Mouse (Mus musculus): ENCODE data around the gene Rnf148. TPM values are rescaled to one million over a fixed set of nuclear protein-coding genes. Genes with fewer than 3 reads are reported as not detected.

Rnf148 gene
- total RNA-seq (2012; rRNA removed) (not detected in 2 replicates), total RNA-seq (2014; rRNA removed) (not detected in 2 replicates), polyA plus RNA-seq (2012; ENCODE audit: insufficient read length, low read depth) (not detected in 2 replicates)

- H3K4me2 ChIP-seq (ENCODE audit: insufficient read depth, low read depth, poor library complexity, severe bottlenecking), result no peak within 1 kb of the TSS
- in situ Hi-C loops (cut with MboI; ENCODE audit: low pct_ligation_motif_present, low pct_unique_long_range_greater_than_20kb, low sequenced_read_pairs) (no loop called here), dilution Hi-C loops (cut with MboI; ENCODE audit: extremely low pct_ligation_motif_present, extremely low pct_unique_long_range_greater_than_20kb, low sequenced_read_pairs) (no loop called here)
- H3K36me3 ChIP-seq (replicated peaks in 1 of 2; ENCODE audit: control insufficient read depth in 1 of 2, insufficient read depth in 1 of 2, low read length in 1 of 2), result no peaks in the 10 kb centered on the region
- H3K4me3 ChIP-seq (replicated peaks in 1 of 3; ENCODE audit: low read depth in 2 of 3, low read length in 2 of 3, poor library complexity in 1 of 3), result no peak within 1 kb of the TSS
- no peaks in the 10 kb centered on the region for H3K4me1 ChIP-seq (ENCODE audit: control insufficient read depth in 1 of 2, insufficient read depth in 2 of 2)
- TF ChIP-seq KAT2A (IDR thresholded peaks at IDR 0.05; ENCODE audit: insufficient replicate concordance, low read length) (no peak), USF2 (conservative IDR thresholded peaks at IDR 0.05; ENCODE audit: low read depth, low read length) (no peak), ELF1 (IDR thresholded peaks at IDR 0.05; ENCODE audit: low read depth, low read length) (no peak), MYC (IDR thresholded peaks at IDR 0.05; ENCODE audit: low read depth, low read length) (no peak)
- H3K9me3 ChIP-seq (replicated peaks; ENCODE audit: low read length), result no peaks in the 10 kb centered on the region
- H3K79me2 ChIP-seq (replicated peaks; ENCODE audit: control insufficient read depth, extremely low read depth, insufficient read depth, poor library complexity, severe bottlenecking), result no peaks in the 10 kb centered on the region
- no peaks in the 10 kb centered on the region for H3K27me3 ChIP-seq (replicated peaks)
- DNase-seq (ENCODE audit: extremely low read depth), result no peak
- H3K27ac ChIP-seq (ENCODE audit: insufficient read depth, low read depth), result no peak within 1 kb of the TSS
- no peak within 1 kb of the TSS for H3K9ac ChIP-seq (ENCODE audit: insufficient read depth, low read depth)
These were observed at the start of gene Rnf148 for GRCm38 (mm10) chr6:23655036-23655435. Gene Rnf148, minus strand, starts transcription at chr6:23655136.

DNA sequence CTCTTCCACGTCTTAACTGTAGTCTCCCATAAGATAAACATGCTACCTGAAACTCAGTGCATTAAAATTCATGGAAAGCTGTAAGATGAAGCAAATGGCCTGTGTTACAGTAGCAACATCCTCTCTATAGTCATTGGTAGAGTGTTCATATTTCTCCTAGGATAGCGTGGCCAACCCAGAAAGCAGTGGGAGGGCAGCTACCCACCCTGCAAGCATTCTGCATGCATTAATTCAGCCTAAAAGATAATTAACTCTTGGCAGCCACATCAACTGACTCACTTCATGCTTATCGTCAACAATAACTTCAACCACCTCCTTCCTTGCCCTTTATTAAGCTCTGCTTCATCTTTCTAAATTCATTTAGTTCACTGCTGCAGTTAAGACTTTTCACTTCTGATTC, 45.9 kb upstream of the Rnf148 start:
- Histone ChIP-seq H3K4me1 (ENCODE audit: control insufficient read depth in 1 of 2, insufficient read depth in 2 of 2) (no peaks in the 10 kb centered on the region), H3K4me3 (replicated peaks in 1 of 3; ENCODE audit: low read depth in 2 of 3, low read length in 2 of 3, poor library complexity in 1 of 3) (no peak overlapping the region), H3K27me3 (replicated peaks) (no peaks in the 10 kb centered on the region), H3K36me3 (replicated peaks in 1 of 2; ENCODE audit: control insufficient read depth in 1 of 2, insufficient read depth in 1 of 2, low read length in 1 of 2) (no peaks in the 10 kb centered on the region), H3K9ac (ENCODE audit: insufficient read depth, low read depth) (no peak overlapping the region), H3K79me2 (replicated peaks; ENCODE audit: control insufficient read depth, extremely low read depth, insufficient read depth, poor library complexity, severe bottlenecking) (no peaks in the 10 kb centered on the region), H3K9me3 (replicated peaks; ENCODE audit: low read length) (no peaks in the 10 kb centered on the region), H3K4me2 (ENCODE audit: insufficient read depth, low read depth, poor library complexity, severe bottlenecking) (no peak overlapping the region), H3K27ac (ENCODE audit: insufficient read depth, low read depth) (no peak overlapping the region)
- in situ Hi-C loops (cut with MboI; ENCODE audit: low pct_ligation_motif_present, low pct_unique_long_range_greater_than_20kb, low sequenced_read_pairs) (no loop called here), dilution Hi-C loops (cut with MboI; ENCODE audit: extremely low pct_ligation_motif_present, extremely low pct_unique_long_range_greater_than_20kb, low sequenced_read_pairs) (no loop called here)
- DNase-seq (ENCODE audit: extremely low read depth), result no peak
- TF ChIP-seq CHD2 (IDR thresholded peaks at IDR 0.05; ENCODE audit: low read length), result no peak
- TF ChIP-seq MYC (IDR thresholded peaks at IDR 0.05; ENCODE audit: low read depth, low read length), result no peak
- no peak for TF ChIP-seq NELFE (IDR thresholded peaks at IDR 0.05; ENCODE audit: low read depth, low read length)
- TF ChIP-seq KAT2A (IDR thresholded peaks at IDR 0.05; ENCODE audit: insufficient replicate concordance, low read length), result no peak
- no peak for TF ChIP-seq NRF1 (IDR thresholded peaks at IDR 0.05; ENCODE audit: low read depth, low read length)
- TF ChIP-seq JUND (conservative IDR thresholded peaks at IDR 0.05; ENCODE audit: low read depth, low read length), result no peak
- no peak for TF ChIP-seq MAX (IDR thresholded peaks at IDR 0.05; ENCODE audit: low read length)
- no peak for TF ChIP-seq PAX5 (IDR thresholded peaks at IDR 0.05; ENCODE audit: low read length)
- no peak for TF ChIP-seq CTCF (conservative IDR thresholded peaks at IDR 0.05 in 1 of 2, IDR thresholded peaks at IDR 0.05 in 1 of 2; ENCODE audit: low read depth in 2 of 2, low read length in 2 of 2)
- no peak for TF ChIP-seq IRF4 (IDR thresholded peaks at IDR 0.05; ENCODE audit: low read depth, low read length)
- no peak for TF ChIP-seq SIN3A (IDR thresholded peaks at IDR 0.05; ENCODE audit: low read length)
- TF ChIP-seq E2F4 (IDR thresholded peaks at IDR 0.05; ENCODE audit: insufficient replicate concordance, low read depth, low read length), result no peak
- TF ChIP-seq POLR2A (IDR thresholded peaks at IDR 0.05; ENCODE audit: low read depth, low read length), result no peak
- no peak for TF ChIP-seq MEF2A (IDR thresholded peaks at IDR 0.05; ENCODE audit: borderline replicate concordance, low read depth, low read length)
- TF ChIP-seq MAZ (IDR thresholded peaks at IDR 0.05; ENCODE audit: low read depth, low read length), result no peak
- TF ChIP-seq MXI1 (IDR thresholded peaks at IDR 0.05; ENCODE audit: low read depth, low read length), result no peak
- no peak for TF ChIP-seq MAFK (IDR thresholded peaks at IDR 0.05; ENCODE audit: insufficient replicate concordance, low read length)
- TF ChIP-seq ZKSCAN1 (IDR thresholded peaks at IDR 0.05; ENCODE audit: borderline replicate concordance, low read depth, low read length), result no peak
